Mouse (Mus musculus) liver, embryonic 16.5 days (tissue): ENCODE data around the gene Kcnh6. TPM values are rescaled to one million over a fixed set of nuclear protein-coding genes. Genes with fewer than 3 reads are reported as not detected.
A peak's percentile ranks its signal among the peaks of the same experiment; 100 is the strongest.

Source experiments
- ATAC-seq: fragments of 200-750 bp; cut with Nextera tagmentation; 2 replicates; pipeline ENCODE4 v1.8.0; 2017; ENCODE audit warnings: low read depth, mild to moderate bottlenecking, moderate number of reproducible peaks, moderate library complexity
- H3K27ac ChIP-seq: fragments of 300-500 bp; sonication (generic); 2 replicates; pipeline ENCODE4 v1.5.1; 2014; ENCODE audit warnings: mild to moderate bottlenecking, low read length
- H3K27me3 ChIP-seq: fragments of 300-500 bp; sonication (generic); 2 replicates; pipeline ENCODE4 v1.6.1; 2014; ENCODE audit warnings: low read depth, low read length, mixed read lengths; ENCODE audit not compliant: control insufficient read depth, insufficient read depth
- H3K36me3 ChIP-seq: fragments of 300-500 bp; sonication (generic); 2 replicates; pipeline ENCODE4 v1.6.1; 2014; ENCODE audit warnings: mild to moderate bottlenecking; ENCODE audit not compliant: control insufficient read depth, insufficient read depth
- H3K4me1 ChIP-seq: fragments of 300-500 bp; sonication (generic); 2 replicates; pipeline ENCODE4 v1.6.1; 2014; ENCODE audit warnings: low read depth, low read length, mixed read lengths; ENCODE audit not compliant: control insufficient read depth
- H3K4me2 ChIP-seq: fragments of 300-500 bp; sonication (generic); 2 replicates; pipeline ENCODE4 v1.6.1; 2014; ENCODE audit warnings: low read depth, low read length, mixed read lengths
- H3K4me3 ChIP-seq: fragments of 300-500 bp; sonication (generic); 2 replicates; pipeline ENCODE4 v1.5.1; 2014; ENCODE audit warnings: low read depth, mild to moderate bottlenecking, low read length
- H3K9ac ChIP-seq: fragments of 300-500 bp; sonication (generic); 2 replicates; pipeline ENCODE4 v1.6.1; 2014; ENCODE audit warnings: low read depth, low read length
- H3K9me3 ChIP-seq: fragments of 300-500 bp; sonication (generic); replicated peaks from 2 replicates; pipeline ENCODE4 v1.6.1; 2016; ENCODE audit warnings: low read length; ENCODE audit not compliant: control insufficient read depth
- WGBS: fragments of 180-500 bp; shearing (Covaris S2); extraction: QIAGEN DNeasy Blood & Tissue Kit; methylation state at CpG from one replicate; pipeline ENCODE4 v1.1.7; 2014; ENCODE audit not compliant: insufficient replicate concordance; 5-methylcytosine and 5-hydroxymethylcytosine counted together
- polyA plus RNA-seq: library from polyadenylated mRNA; unstranded; fragments of >200 nt; fragmentation: Nextera tagmentation; extraction: Ambion mirVana; gene quantifications from 2 replicates; pipeline ENCODE4 v1.2.1, GENCODE M21; 2015

The Kcnh6 gene
- polyA plus RNA-seq, 1 experiment from 2014 or later: 0.08 TPM

DNA sequence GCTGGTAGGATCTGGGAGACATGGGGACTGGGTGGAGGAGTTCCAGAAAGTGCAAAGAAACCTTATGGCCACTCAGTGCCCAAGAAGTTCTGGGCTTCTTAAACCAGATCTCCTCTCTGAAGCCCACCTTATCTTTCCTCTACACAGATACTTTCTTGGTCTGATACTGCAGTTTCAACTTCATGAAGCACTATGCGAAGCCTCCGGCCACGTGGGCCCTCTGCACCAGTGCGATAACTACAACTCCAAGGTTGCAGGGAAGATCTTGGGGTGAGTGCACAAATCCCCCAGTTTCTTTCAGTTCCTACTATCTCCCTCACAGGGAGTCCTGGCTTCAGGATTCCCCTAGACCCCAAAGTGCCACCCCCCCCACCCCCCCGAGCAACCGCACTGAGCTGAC, 7.9 kb upstream of the Kcnh6 start:
- WGBS: 75% methylated on average over 6 of the region's 6 CpGs
- Histone ChIP-seq H3K4me3 (no peak overlapping the region), H3K4me1 (no peaks in the 10 kb centered on the region)

DNA sequence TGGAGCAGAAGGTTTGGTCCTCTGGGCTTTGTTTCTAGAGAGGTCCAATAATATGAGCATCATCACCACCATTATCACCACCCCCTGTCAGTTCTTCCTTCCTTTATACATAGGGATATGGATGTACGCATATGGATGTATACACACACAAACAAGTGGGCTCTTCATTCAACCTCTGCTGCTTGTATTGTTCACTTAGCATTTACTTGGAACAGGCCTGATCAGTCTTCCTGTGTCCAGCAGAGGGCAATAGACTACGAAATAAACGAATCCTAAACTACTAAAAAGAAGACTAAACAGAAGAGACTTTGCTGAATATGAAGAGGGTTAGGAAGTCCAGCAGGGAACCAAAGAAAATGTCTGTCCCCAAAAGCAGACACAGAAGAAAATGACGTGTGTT, 6.2 kb upstream of the Kcnh6 start:
- H3K4me1 ChIP-seq: no peaks in the 10 kb centered on the region
- 21% methylated on average over 4 of the region's 4 CpGs for WGBS
- no peak overlapping the region for H3K27ac ChIP-seq
- H3K4me2 ChIP-seq: no peak overlapping the region
- H3K27me3 ChIP-seq: peaks cover 32% of the 10 kb centered on the region
- no peaks in the 10 kb centered on the region for H3K9me3 ChIP-seq
- H3K36me3 ChIP-seq: no peaks in the 10 kb centered on the region
- no peak for ATAC-seq
- H3K4me3 ChIP-seq: no peak overlapping the region
- H3K9ac ChIP-seq: no peak overlapping the region

More for the DNA sequence above, 7.9 kb upstream of the Kcnh6 start:
- Histone ChIP-seq H3K9me3 (no peaks in the 10 kb centered on the region), H3K36me3 (no peaks in the 10 kb centered on the region), H3K4me2 (no peak overlapping the region), H3K27me3 (peaks cover 42% of the 10 kb centered on the region), H3K27ac (no peak overlapping the region), H3K9ac (no peak overlapping the region)
- ATAC-seq: no peak

DNA sequence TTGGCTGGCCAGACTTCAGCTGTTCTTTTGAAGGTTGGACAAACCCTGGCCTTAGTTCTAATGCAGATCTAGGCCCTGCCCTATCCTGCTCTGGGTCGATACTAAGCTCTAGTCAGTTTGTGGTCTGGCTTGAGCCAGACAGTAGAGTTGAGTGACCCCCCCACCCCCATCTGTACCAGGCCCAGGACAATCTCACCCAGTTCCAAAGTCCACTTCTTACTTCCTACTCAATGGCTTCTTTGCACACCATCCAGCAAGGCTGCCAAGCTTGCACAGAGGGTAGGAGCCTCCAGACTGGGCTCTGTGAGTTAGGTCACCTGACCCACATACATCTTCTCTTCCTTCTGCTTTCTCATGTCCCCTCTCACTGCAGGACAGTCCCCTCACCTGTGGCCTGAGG, 3.3 kb upstream of the Kcnh6 start:
- Histone ChIP-seq H3K9ac (no peak overlapping the region), H3K36me3 (no peaks in the 10 kb centered on the region), H3K27ac (no peak overlapping the region), H3K4me1 (no peaks in the 10 kb centered on the region), H3K9me3 (no peaks in the 10 kb centered on the region), H3K27me3 (peaks cover 41% of the 10 kb centered on the region), H3K4me2 (no peak overlapping the region), H3K4me3 (no peak overlapping the region)
- 56% methylated on average over 1 of the region's 1 CpGs for WGBS
- no peak for ATAC-seq

- ATAC-seq: peak; percentile 76
- Histone ChIP-seq H3K9ac (no peak overlapping the region), H3K9me3 (no peaks in the 10 kb centered on the region), H3K4me2 (no peak overlapping the region), H3K27ac (no peak overlapping the region), H3K4me3 (no peak overlapping the region), H3K4me1 (no peaks in the 10 kb centered on the region), H3K36me3 (no peaks in the 10 kb centered on the region), H3K27me3 (peaks cover 52% of the 10 kb centered on the region)
- 40% methylated on average over 5 of the region's 5 CpGs for WGBS
These were observed 2.0 kb upstream of the Kcnh6 start for GRCm38 (mm10) chr11:106005970-106006369.

DNA sequence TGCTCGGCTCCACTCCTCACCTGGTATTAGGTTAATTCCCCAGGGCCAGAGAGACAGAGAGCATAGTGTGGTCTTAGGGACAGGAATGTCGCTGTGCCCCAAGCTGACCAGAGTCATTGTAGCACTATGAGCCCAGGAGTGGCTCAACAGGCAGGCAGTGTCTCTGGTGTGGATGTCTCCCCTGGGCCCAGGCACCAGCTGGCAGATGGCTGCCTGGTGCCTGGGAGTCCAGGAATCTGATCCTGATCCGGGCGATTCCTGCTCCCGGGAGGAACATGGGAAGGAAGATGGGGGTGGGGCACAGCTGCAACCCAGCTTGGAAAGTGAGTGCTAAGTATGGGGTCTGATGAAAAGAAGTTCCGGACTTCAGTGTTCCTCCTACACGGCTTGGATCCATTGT, 4.8 kb downstream of the Kcnh6 start:
- no peak overlapping the region for H3K4me2 ChIP-seq
- H3K36me3 ChIP-seq: no peaks in the 10 kb centered on the region
- no peak overlapping the region for H3K9ac ChIP-seq
- H3K9me3 ChIP-seq: no peaks in the 10 kb centered on the region
- H3K4me3 ChIP-seq: no peak overlapping the region
- 55% methylated on average over 7 of the region's 7 CpGs for WGBS
- no peak for ATAC-seq
- no peak overlapping the region for H3K27ac ChIP-seq
- H3K27me3 ChIP-seq: peaks cover 84% of the 10 kb centered on the region
- no peaks in the 10 kb centered on the region for H3K4me1 ChIP-seq

DNA sequence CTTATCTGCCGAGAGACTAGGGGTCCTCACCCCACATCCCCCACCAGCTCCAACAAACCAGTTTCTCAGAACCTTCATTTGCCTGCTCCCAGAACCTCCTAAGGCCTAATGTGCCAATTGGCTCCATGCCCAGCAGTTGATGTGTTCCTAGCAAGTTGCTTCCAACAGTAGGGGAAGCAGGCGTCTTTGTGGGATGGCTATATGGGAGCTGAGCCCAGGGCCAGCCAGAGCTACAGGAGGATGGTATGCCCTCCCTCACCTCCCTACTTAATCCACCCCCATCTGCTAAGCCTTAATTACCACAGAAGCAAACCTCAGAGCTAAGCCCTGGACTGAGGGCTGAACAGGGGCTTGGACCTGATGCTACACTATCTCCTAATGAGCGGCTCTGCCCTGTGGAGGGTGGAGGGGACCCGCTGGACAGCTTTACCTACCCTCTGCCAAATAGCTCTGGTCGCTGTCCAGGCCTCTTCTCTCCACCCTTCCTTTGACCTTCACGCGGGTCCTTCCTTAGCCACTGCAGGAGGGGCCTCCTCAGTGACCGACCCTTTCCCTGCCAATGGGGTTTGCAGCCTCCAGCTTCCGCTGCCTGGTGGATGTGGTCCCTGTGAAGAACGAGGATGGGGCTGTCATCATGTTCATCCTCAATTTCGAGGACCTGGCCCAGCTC, 5.8 kb downstream of the Kcnh6 start:
- Histone ChIP-seq H3K4me3 (no peak overlapping the region), H3K4me2 (no peak overlapping the region), H3K36me3 (no peaks in the 10 kb centered on the region), H3K9me3 (no peaks in the 10 kb centered on the region), H3K27me3 (peaks cover 84% of the 10 kb centered on the region), H3K9ac (no peak overlapping the region), H3K27ac (no peak overlapping the region), H3K4me1 (no peaks in the 10 kb centered on the region)
- no peak for ATAC-seq
- 53% methylated on average over 11 of the region's 11 CpGs for WGBS

GRCm38 (mm10) chr11:106016440-106016839, 8.5 kb downstream of the Kcnh6 start:
- H3K4me3 ChIP-seq: no peak overlapping the region
- H3K9me3 ChIP-seq: no peaks in the 10 kb centered on the region
- 49% methylated on average over 5 of the region's 5 CpGs for WGBS
- no peak overlapping the region for H3K9ac ChIP-seq
- peaks cover 85% of the 10 kb centered on the region for H3K27me3 ChIP-seq
- no peak overlapping the region for H3K27ac ChIP-seq
- no peak for ATAC-seq
- no peaks in the 10 kb centered on the region for H3K36me3 ChIP-seq
- no peaks in the 10 kb centered on the region for H3K4me1 ChIP-seq
- no peak overlapping the region for H3K4me2 ChIP-seq

DNA sequence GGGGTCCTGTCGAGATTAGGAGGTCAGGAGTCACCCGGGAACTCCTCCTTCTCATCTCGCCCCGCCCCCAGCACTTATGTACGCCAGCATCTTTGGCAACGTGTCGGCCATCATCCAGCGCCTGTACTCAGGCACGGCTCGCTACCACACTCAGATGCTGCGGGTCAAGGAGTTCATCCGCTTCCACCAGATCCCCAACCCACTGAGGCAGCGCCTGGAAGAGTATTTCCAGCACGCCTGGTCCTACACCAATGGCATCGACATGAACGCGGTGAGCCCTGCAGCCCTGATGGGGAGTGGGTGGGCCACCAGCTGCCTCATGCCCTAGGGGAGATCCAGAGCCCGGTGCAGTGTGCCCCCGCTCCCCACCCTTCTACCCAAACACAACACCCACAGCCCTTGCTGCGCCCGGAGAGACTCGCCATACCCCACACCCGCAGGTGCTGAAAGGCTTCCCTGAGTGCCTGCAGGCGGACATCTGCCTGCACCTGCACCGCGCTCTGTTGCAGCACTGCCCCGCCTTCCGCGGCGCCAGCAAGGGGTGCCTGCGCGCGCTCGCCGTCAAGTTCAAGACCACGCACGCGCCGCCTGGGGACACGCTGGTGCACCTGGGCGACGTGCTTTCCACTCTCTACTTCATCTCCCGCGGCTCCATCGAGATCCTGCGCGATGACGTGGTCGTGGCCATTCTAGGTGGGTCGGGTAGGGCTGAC, 12.3 kb downstream of the Kcnh6 start:
- H3K27ac ChIP-seq: no peak overlapping the region
- H3K4me2 ChIP-seq: no peak overlapping the region
- no peaks in the 10 kb centered on the region for H3K9me3 ChIP-seq
- no peak overlapping the region for H3K4me3 ChIP-seq
- no peak overlapping the region for H3K9ac ChIP-seq
- WGBS: 3% methylated on average over 49 of the region's 50 CpGs
- peaks cover 78% of the 10 kb centered on the region for H3K27me3 ChIP-seq
- no peak for ATAC-seq
- H3K36me3 ChIP-seq: no peaks in the 10 kb centered on the region
- no peaks in the 10 kb centered on the region for H3K4me1 ChIP-seq

- WGBS: 34% methylated on average over 3 of the region's 3 CpGs
- H3K27me3 ChIP-seq: peaks cover 52% of the 10 kb centered on the region
- peaks cover 15% of the 10 kb centered on the region for H3K4me1 ChIP-seq
- peaks cover 3% of the 10 kb centered on the region; the same call in 1 of the 2 replicates for H3K36me3 ChIP-seq
- H3K27ac ChIP-seq: no peak overlapping the region
- H3K4me2 ChIP-seq: no peak overlapping the region; the same call in 1 of the 2 replicates
- no peak overlapping the region for H3K9ac ChIP-seq
- no peak overlapping the region for H3K4me3 ChIP-seq
- ATAC-seq: peak; percentile 62
- H3K9me3 ChIP-seq: no peaks in the 10 kb centered on the region
These were observed 17.9 kb downstream of the Kcnh6 start for GRCm38 (mm10) chr11:106025774-106026173.
